Mouse (Mus musculus): ENCODE data around the gene Rbpj.

- no peak for TF ChIP-seq POLR2A (IDR thresholded peaks at IDR 0.05; ENCODE audit: low read depth, low read length)
- no peak for TF ChIP-seq CTCF (conservative IDR thresholded peaks at IDR 0.05; ENCODE audit: insufficient read depth, insufficient read length, low read depth, low read length)
Observed at GRCm38 (mm10) chr5:53455459-53455858, 10.5 kb upstream of the Rbpj start.

Measured in kidney, adult 2 months (tissue).